Mouse (Mus musculus) erythroblast, embryonic 14.5 days (primary cell): Measurements from ENCODE around the gene Pigl.

Source experiments
- GATA1 ChIP-seq: IDR thresholded peaks from 2 replicates; pipeline ENCODE4 v1.6.1; 2012; ENCODE audit warnings: low read length, inconsistent platforms, mixed read lengths
- TAL1 ChIP-seq: IDR thresholded peaks from 3 replicates; pipeline ENCODE4 v1.6.1; 2012; ENCODE audit warnings: low read length, inconsistent platforms, mixed read lengths

DNA sequence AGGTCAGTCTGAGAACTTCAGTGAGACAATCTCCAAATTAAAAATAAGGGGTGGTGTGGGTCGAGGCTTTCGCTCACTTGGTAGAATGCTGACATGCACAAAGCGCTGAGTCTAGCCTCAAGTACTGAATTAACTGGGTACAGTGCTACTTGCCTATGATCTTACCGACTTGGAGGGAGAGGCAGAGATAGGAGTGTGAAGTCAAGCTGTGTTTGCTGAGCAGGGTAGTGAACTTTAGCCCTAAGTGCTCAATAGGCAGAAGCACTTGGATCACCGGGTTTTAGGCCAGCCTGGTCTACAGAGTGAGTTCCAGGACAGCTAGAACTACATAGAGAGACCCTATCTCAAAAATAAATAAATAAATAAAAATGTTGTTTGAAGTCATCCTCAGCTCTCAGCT, 98.9 kb downstream of the Pigl start:
- TF ChIP-seq GATA1: no peak
- no peak for TF ChIP-seq TAL1
